Mouse (Mus musculus) heart, adult 2 months (tissue): ENCODE measurements around the gene Tiam1.

Experiments
- CTCF ChIP-seq: fragments of 200-600 bp; IDR thresholded peaks from 2 replicates; pipeline ENCODE4 v1.8.1; 2022; ENCODE audit warnings: antibody characterized with exemption, mild to moderate bottlenecking, moderate library complexity
- POLR2A ChIP-seq: fragments of 200-500 bp; IDR thresholded peaks from 2 replicates; pipeline ENCODE4 v1.6.1; 2011; ENCODE audit warnings: mild to moderate bottlenecking, low read depth, low read length, control low read depth; ENCODE audit not compliant: insufficient read depth

- no peak for TF ChIP-seq POLR2A
- TF ChIP-seq CTCF, result no peak
Measured at GRCm38 (mm10) chr16:89860708-89861107, 282.9 kb downstream of the Tiam1 start.
